Mouse (Mus musculus) testis, postnatal 14 days (tissue): ENCODE data around the gene 1700029H14Rik.

Experiments used
- DNase-seq: peaks from one replicate; pipeline ENCODE4 v3.0.0; 2021; ENCODE audit warnings: low spot score

1700029H14Rik gene

GRCm38 (mm10) chr8:13562118-13562517 lies at the start of gene 1700029H14Rik:
TSS of gene 1700029H14Rik (minus strand) at chr8:13562461.
- DNase-seq: no peak

- no peak for DNase-seq
Measured at GRCm38 (mm10) chr8:13611702-13612101, 49.4 kb upstream of the 1700029H14Rik start.

GRCm38 (mm10) chr8:13609971-13610370 lies 47.7 kb upstream of the 1700029H14Rik start:
- no peak for DNase-seq

DNA sequence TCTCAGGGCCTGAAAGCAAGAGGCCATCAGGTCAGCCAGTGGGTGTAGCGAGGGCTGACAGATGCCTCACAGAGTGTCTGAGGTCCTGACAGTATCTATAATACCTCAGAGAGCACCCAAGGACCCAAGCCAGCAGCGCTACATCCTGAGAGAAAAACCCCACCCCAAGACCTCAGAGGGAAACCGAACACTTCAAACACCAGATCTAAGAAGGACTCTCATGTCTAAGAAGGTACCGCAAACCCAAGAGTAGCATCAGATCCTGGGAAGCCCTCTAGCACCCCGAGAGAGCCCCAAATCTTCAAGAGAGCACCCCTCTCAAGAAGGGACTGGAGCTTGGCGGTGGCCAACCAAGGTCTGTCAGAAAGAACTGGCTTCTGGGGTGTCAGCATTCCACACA lies 46.7 kb upstream of the 1700029H14Rik start:
- no peak for DNase-seq

- no peak for DNase-seq
Measured at GRCm38 (mm10) chr8:13605920-13606480, 43.7 kb upstream of the 1700029H14Rik start.

DNA sequence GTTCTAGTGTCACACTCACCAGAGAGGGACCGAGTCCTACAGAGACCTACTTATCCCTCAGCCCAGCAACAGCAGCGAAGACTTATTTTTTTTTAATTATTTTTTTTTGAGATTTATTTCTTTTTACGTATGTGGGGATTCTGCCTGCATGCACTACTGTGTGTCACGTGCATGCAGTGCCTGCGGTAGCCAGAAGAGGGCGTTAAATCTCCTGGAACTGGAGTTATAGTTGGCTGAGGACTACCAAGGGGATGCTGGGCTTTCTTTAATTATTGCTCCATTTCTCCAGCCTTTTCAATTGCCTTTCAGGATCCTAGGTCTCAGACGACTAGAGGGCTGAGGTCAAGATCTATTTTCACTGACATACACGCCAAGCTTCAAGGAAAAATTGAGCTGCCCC lies 40.4 kb upstream of the 1700029H14Rik start:
- DNase-seq: no peak

GRCm38 (mm10) chr8:13601166-13601565 lies 38.9 kb upstream of the 1700029H14Rik start:
- DNase-seq: no peak

GRCm38 (mm10) chr8:13600716-13601115 lies 38.5 kb upstream of the 1700029H14Rik start:
- no peak for DNase-seq

DNA sequence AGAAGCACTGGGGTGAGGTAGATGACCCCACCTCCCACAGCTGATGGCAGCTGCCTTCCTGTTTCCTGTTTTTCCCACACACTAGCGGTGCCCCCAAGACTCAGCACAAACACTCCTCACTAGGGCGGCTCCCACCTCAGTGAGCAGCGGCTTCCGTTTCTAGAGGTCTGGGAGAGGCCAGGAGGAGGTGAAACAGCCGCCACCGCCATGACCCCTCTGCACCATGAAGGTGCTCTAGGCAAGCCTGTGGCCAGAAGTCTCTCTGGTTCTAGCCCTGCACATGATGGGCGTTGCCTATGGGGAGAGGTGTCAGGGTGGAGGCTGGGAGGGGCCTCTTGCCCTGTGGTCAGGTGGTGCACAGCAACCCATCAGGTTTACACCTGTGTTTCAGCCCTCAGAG lies 37.9 kb upstream of the 1700029H14Rik start:
- DNase-seq: no peak

- no peak for DNase-seq
Measured at GRCm38 (mm10) chr8:13597777-13598176, 35.5 kb upstream of the 1700029H14Rik start.

GRCm38 (mm10) chr8:13595861-13596260 lies 33.6 kb upstream of the 1700029H14Rik start:
- no peak for DNase-seq

DNA sequence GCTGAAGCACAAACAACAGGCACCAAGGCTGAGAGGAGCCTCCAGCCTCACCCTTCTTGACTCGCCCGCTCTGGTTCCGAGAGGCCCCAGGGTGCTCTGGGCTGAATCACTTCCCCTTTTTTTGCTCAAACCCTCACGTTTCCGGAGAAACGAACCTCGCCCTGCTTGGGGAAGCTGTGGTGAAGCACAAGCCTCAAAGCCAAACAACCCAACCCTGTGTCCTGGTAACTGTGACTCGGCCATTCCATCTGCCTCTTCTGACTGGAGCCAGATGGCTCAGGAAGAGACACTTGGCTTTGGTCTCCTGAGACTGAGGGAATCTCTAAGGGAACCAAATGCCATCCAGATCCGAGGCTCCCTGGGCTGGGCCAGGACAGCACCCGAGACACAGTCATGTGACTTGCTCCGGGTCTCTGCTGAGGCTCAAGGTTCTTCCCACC lies 32.6 kb upstream of the 1700029H14Rik start:
- DNase-seq: no peak

DNA sequence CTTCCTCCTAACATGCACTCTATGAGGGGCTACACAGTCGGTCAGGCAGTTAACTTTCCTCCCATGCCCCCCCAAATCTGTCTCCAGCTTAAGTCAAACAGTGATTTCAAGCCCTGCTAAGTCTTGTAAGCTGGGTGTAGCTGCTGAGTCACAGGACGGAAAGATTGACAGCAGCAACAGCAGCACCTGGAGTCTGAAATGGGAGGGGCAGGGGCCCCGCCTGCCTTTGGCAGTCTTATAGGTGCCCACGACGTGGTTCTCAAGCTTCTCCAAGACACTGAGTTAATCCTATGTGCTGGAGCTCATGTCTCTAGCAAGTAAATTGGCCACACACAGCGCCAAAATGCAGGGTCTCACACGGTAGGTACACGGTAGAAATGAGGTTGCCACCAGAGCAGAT lies 31.1 kb upstream of the 1700029H14Rik start:
- DNase-seq: no peak

DNA sequence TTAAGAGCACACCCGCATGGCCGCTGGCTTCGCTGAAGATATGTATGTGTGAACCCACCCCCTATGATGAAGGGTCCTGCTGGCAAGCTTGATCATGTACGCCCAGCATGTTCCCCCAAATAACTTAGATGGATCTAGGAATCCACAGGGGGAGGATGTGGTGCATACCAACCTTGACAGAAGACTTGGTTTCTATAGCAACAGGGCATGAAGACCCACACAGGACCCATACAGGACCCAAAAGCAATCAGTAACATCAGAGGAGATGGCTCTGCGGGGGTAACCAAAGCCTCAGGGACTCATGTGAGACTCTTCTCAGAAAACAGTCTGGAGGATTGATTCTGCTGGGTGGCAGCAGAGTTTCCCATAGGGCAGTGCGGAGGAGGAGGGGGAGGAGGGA lies 29.0 kb upstream of the 1700029H14Rik start:
- no peak for DNase-seq

- DNase-seq: no peak
Measured at GRCm38 (mm10) chr8:13589071-13589470, 26.8 kb upstream of the 1700029H14Rik start.

- DNase-seq: no peak
Measured at GRCm38 (mm10) chr8:13584652-13585051, 22.4 kb upstream of the 1700029H14Rik start.

DNA sequence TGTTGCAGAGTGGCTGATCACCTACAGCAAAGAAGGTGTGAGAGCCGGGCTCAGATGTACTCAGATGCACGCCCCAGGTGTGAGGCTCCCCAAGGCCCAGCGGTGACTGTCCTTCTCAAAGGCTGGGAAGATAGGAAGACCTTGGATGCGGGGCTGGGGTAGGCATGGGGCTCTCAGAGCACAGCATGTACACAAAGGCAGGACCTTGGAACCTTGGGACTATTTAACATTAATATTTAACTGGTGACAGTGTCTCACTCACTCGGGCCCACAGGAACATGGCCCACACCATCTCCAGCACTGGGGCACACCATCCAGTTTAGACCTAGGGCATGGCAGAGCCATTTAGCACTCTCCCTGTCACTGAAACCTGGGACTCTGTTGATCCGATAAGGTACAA lies 15.6 kb upstream of the 1700029H14Rik start:
- DNase-seq: no peak

GRCm38 (mm10) chr8:13571999-13572398 lies 9.7 kb upstream of the 1700029H14Rik start:
- no peak for DNase-seq

GRCm38 (mm10) chr8:13557526-13557925 lies 4.7 kb downstream of the 1700029H14Rik start:
- DNase-seq: no peak

DNA sequence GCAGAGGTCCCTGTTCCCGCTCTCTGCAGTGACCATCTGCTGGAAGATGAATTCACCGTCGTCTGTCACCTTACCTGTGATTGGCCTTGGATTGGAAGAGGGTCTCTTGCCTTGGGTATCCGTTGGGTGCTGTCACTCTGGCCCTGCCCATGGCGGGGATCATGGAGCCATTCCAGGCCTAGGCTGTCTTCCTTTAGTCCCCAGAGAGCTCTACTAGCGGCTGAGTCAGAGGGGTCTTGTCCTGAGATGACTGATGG lies 10.8 kb downstream of the 1700029H14Rik start:
- DNase-seq: no peak

DNA sequence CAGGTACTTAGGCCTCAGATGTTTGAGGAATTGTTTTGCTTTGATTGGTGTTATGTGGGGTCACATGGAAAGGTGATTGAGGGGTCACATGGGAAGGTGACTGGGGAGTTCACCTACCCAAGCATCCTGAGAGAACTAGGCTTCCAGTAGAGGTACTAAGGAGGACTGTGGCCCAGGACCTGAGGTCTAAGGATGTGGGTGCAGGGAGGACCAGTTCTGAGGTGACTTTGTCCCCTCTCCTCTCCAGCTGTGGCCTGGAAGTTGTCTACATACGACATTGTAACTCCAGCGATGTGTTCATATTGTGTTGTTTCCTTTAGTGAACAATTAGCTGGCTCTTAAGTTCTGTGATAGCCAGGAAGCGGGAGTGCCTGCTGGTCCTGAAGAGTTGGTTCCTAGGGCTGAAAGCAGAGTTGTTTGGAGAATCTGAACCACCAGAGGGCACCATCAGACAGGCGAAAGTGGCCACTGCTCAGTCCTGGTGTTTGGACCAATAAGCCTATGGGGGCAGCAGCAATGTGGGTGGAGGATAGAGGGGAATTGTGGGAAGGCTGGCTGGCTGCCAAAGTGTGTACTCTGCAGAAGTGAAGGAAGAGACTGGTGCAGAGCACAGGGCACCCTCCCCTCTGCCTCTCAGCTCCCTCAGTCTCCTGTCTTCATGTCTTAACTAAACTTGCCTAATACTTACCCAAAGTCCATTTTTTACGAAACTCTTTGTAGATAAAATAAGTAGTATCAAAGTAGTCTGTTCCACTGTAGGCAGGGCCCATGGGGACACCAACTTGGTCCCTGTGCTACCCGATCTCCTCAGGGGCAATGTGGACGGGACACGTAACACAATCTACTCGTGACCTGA lies 11.3 kb downstream of the 1700029H14Rik start:
- DNase-seq: peak; percentile 82

DNA sequence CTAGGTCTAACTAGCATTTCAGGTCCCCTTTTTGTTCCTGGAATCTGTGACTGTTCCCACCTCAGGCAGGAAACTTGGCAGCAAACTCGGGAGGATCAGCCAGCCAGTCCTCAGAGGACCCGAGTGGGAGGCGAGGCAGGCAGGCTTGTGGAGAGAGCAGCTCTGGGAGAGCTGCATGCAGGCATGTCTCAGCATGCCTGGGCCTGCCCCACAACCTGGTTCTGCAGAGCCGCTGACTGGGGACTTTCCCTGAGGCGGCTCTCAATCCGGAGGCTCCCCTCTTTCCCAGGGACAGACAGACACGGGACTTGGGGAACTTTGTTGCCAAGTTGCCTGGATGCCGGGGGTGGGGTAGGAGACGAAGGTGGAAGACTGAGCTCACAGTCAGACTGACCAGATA lies 13.4 kb downstream of the 1700029H14Rik start:
- peak; percentile 72 for DNase-seq

DNA sequence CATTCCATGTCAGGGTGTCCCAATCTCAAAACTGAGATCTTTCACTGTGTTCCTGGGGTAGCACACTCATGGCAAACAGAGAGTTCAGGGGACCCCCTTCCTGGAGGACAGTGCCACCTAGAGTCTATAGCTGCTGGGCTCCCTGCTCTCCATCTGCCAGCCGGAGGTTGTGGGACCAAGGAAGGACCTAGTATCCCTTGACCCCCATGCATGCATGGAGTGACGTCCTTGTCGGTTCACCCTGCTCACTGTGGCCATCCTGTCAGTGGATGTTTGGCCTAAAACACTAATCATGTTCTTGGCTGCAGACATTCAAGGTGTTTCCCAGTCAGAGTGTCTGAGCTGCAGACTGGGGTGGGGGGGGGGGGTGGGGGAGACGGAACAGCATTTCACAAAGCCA lies 14.0 kb downstream of the 1700029H14Rik start:
- no peak for DNase-seq

DNA sequence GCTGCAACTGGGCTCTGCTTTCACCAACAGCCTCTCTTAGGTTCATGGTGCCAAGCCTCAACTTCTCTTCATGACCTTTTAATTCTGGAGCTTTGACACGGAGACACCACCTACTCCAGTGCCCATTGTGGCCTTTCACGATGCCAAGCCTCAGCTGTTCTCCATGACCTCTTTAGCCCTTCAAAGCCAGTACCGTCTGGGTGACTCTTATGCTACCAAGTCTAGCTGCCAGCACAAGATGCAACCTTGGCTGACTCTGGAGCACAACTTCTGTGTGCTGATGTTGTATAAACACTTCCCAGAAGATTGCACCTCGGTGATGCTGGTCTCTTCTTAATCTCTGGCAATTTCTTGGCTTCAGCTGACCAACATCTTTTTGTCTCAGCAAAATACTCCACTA lies 15.8 kb downstream of the 1700029H14Rik start:
- no peak for DNase-seq
